In the genomic region with DNA sequence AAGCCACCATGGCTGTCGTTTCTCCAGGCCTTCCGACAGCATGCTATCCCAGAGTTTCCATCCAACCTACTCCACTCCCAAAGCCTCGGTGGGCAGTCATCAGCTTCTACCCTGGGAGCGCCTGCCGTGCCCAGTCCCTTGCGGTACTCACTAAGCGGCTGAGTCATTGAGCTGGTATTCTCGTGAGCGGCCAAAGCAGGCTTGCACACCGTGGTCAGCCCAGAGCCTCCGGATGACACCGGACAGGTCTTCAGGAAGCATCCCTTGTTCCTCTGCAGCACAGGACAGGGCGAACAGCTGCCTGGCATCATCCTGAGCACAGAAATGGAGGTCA, we compare ENCODE assay signal across 10 mouse cellular contexts. TPM values are rescaled to one million over a fixed set of nuclear protein-coding genes. Genes with fewer than 3 reads are reported as not detected.
DNase-seq lines count a peak whose midpoint lies in the region; ATAC-seq and TF ChIP-seq lines count a peak whose summit lies in the region.
"Had no signal": no experiment of that assay in that cellular context is flagged by ENCODE, and none has a peak within 500 bp of the region (broad histone marks: within the 10 kb centered on the region; RNA-seq: fewer than 3 reads in every experiment).

No protein-coding gene starts in this region.

- 27% methylated on average over 13 of the region's 13 CpGs for WGBS in heart, embryonic 16.5 days
- WGBS in liver, postnatal 0 days (ENCODE audit: insufficient replicate concordance): 70% methylated on average over 13 of the region's 13 CpGs

- peaks cover 54% of the 10 kb centered on the region for H3K4me1 ChIP-seq in heart, embryonic 16.5 days (ENCODE audit: control insufficient read depth, insufficient read depth, low read length)
- peaks cover 30% of the 10 kb centered on the region for H3K4me1 ChIP-seq in liver, postnatal 0 days (ENCODE audit: insufficient read depth)

- H3K4me2 ChIP-seq in heart, embryonic 16.5 days (ENCODE audit: low read depth, low read length): peak overlapping the region; percentile 31
- no peak overlapping the region for H3K4me2 ChIP-seq in liver, postnatal 0 days (ENCODE audit: low read depth, low read length)

- TF ChIP-seq CTCF in layer of hippocampus, adult 2 months (conservative IDR thresholded peaks at IDR 0.05): no peak
- TF ChIP-seq CTCF in liver, postnatal 0 days (IDR thresholded peaks at IDR 0.05; ENCODE audit: low read depth): no peak

- ATAC-seq in heart, embryonic 16.5 days (replicated peaks; ENCODE audit: extremely low read depth, insufficient read depth, low FRiP score): no peak; the same call in 1 of the 2 replicates
- peak; percentile 45 for ATAC-seq in liver, postnatal 0 days
- ATAC-seq: activated CD4-positive, CD25-positive, alpha-beta regulatory T cell, adult 4 months had no signal

- H3K9me3 ChIP-seq in heart, embryonic 16.5 days (replicated peaks; ENCODE audit: control insufficient read depth, low read length): no peaks in the 10 kb centered on the region
- no peaks in the 10 kb centered on the region for H3K9me3 ChIP-seq in liver, postnatal 0 days (ENCODE audit: low read length)

- DNase-seq in adrenal gland, adult (ENCODE audit: inconsistent age in 2 of 2, low spot score in 1 of 2): peak; percentile 74 to 76
- DNase-seq in adrenal gland, postnatal 4 days (ENCODE audit: low spot score in 2 of 2): no peak
- DNase-seq in layer of hippocampus, adult 2 months (ENCODE audit: low spot score in 2 of 2): no peak
- DNase-seq in layer of hippocampus, adult 18-20 months (ENCODE audit: low spot score in 2 of 2): no peak
- no peak for DNase-seq in liver, postnatal 0 days
- DNase-seq in layer of hippocampus, postnatal 36 days: no peak
- no peak for DNase-seq in ovary, postnatal 10 days (ENCODE audit: low spot score)

- H3K27me3 ChIP-seq in heart, embryonic 16.5 days (ENCODE audit: control insufficient read depth, insufficient read depth, low read length): no peaks in the 10 kb centered on the region
- H3K27me3 ChIP-seq in liver, postnatal 0 days (ENCODE audit: insufficient read depth, low read length): no peaks in the 10 kb centered on the region

- peak overlapping the region; percentile 63 for H3K9ac ChIP-seq in heart, embryonic 16.5 days (ENCODE audit: low read length)
- no peak overlapping the region; the same call in 1 of the 2 replicates for H3K9ac ChIP-seq in liver, postnatal 0 days (replicated peaks)

- no peak overlapping the region for H3K4me3 ChIP-seq in layer of hippocampus, adult 2 months
- H3K4me3 ChIP-seq in heart, embryonic 16.5 days (ENCODE audit: low read length): peak overlapping the region; percentile 22; the same call in 1 of the 2 replicates
- no peak overlapping the region for H3K4me3 ChIP-seq in liver, postnatal 0 days (ENCODE audit: low read depth, low read length)

- H3K36me3 ChIP-seq in heart, embryonic 16.5 days (ENCODE audit: control insufficient read depth, insufficient read depth): peaks cover 42% of the 10 kb centered on the region
- H3K36me3 ChIP-seq in liver, postnatal 0 days (replicated peaks; ENCODE audit: insufficient read depth, low read length): peaks cover 65% of the 10 kb centered on the region

- H3K27ac ChIP-seq in layer of hippocampus, adult 2 months: peak overlapping the region; percentile 67; the same call in 1 of the 2 replicates
- peak overlapping the region; percentile 99 for H3K27ac ChIP-seq in heart, embryonic 16.5 days (ENCODE audit: low read length)
- H3K27ac ChIP-seq in liver, postnatal 0 days (ENCODE audit: low read depth): peak overlapping the region; percentile 89
- H3K27ac ChIP-seq: macrophage had no signal

- TF ChIP-seq EP300 in liver, postnatal 0 days (IDR thresholded peaks at IDR 0.05; ENCODE audit: low read depth): no peak

RNA-seq across cellular contexts. Expression of a gene that starts 10.5 kb away (rescaled TPM):
- 10 to 100 TPM; 16.9 to 19.4 TPM for total RNA-seq in adrenal gland, postnatal 4 days (2021)
- total RNA-seq in layer of hippocampus, adult 2 months (2021): 1 to 10 TPM; 1.9 to 2.2 TPM
- 1 to 10 TPM; 1.5 to 2.5 TPM for total RNA-seq in layer of hippocampus, adult 18-20 months (2021)
- polyA plus RNA-seq in heart, embryonic 16.5 days (2015; fragmentation: Nextera tagmentation; extraction: Ambion mirVana): 11.0 and 12.0 TPM in 2 replicates
- polyA plus RNA-seq in liver, postnatal 0 days (2015; fragmentation: Nextera tagmentation; extraction: Ambion mirVana): 0.41 and 0.56 TPM in 2 replicates
- total RNA-seq in layer of hippocampus, postnatal 36 days (2021): 1 to 10 TPM; 1.7 to 2.2 TPM
- polyA plus RNA-seq: activated CD4-positive, CD25-positive, alpha-beta regulatory T cell, adult 4 months; macrophage had no signal

RNA-seq across cellular contexts. Expression of a gene that starts 15.7 kb away (rescaled TPM):
- 100 to 1,000 TPM; 345 to 390 TPM for total RNA-seq in adrenal gland, postnatal 4 days (2021)
- total RNA-seq in layer of hippocampus, adult 2 months (2021): 100 to 1,000 TPM; 208 to 222 TPM
- total RNA-seq in layer of hippocampus, adult 18-20 months (2021): 100 to 1,000 TPM; 228 to 231 TPM
- polyA plus RNA-seq in heart, embryonic 16.5 days (2015; fragmentation: Nextera tagmentation; extraction: Ambion mirVana): 419 and 458 TPM in 2 replicates
- 146 and 159 TPM in 2 replicates for polyA plus RNA-seq in liver, postnatal 0 days (2015; fragmentation: Nextera tagmentation; extraction: Ambion mirVana)
- 100 to 1,000 TPM; 195 to 208 TPM for total RNA-seq in layer of hippocampus, postnatal 36 days (2021)

RNA-seq across cellular contexts. Expression of a gene that starts 32.1 kb away (rescaled TPM):
- total RNA-seq in adrenal gland, postnatal 4 days (2021): 10 to 100 TPM; 40.9 to 41.4 TPM
- total RNA-seq in layer of hippocampus, adult 2 months (2021): 10 to 100 TPM; 13.7 to 15.2 TPM
- total RNA-seq in layer of hippocampus, adult 18-20 months (2021): 10 to 100 TPM; 12.5 to 13.2 TPM
- 45.7 and 46.5 TPM in 2 replicates for polyA plus RNA-seq in heart, embryonic 16.5 days (2015; fragmentation: Nextera tagmentation; extraction: Ambion mirVana)
- 63.6 and 68.0 TPM in 2 replicates for polyA plus RNA-seq in liver, postnatal 0 days (2015; fragmentation: Nextera tagmentation; extraction: Ambion mirVana)
- 10 to 100 TPM; 11.2 to 13.8 TPM for total RNA-seq in layer of hippocampus, postnatal 36 days (2021)

RNA-seq across cellular contexts. Expression of a gene that starts 38.9 kb away (rescaled TPM):
- total RNA-seq in adrenal gland, postnatal 4 days (2021): 1 to 10 TPM; 2.7 to 2.9 TPM
- total RNA-seq in layer of hippocampus, adult 2 months (2021): 1 to 10 TPM; 2.0 to 2.1 TPM
- total RNA-seq in layer of hippocampus, adult 18-20 months (2021): 1 to 10 TPM; 1.1 to 1.4 TPM
- polyA plus RNA-seq in heart, embryonic 16.5 days (2015; fragmentation: Nextera tagmentation; extraction: Ambion mirVana): 0.54 and 0.69 TPM in 2 replicates
- 0.65 and 0.86 TPM in 2 replicates for polyA plus RNA-seq in liver, postnatal 0 days (2015; fragmentation: Nextera tagmentation; extraction: Ambion mirVana)
- 1 to 10 TPM; 1.3 to 1.8 TPM for total RNA-seq in layer of hippocampus, postnatal 36 days (2021)

RNA-seq across cellular contexts. Expression of a gene that starts 40.8 kb away (rescaled TPM):
- 10 to 100 TPM; 17.4 to 18.0 TPM for total RNA-seq in adrenal gland, postnatal 4 days (2021)
- 10 to 100 TPM; 10.9 to 12.6 TPM for total RNA-seq in layer of hippocampus, adult 2 months (2021)
- 10 to 100 TPM; 10.7 to 13.5 TPM for total RNA-seq in layer of hippocampus, adult 18-20 months (2021)
- polyA plus RNA-seq in heart, embryonic 16.5 days (2015; fragmentation: Nextera tagmentation; extraction: Ambion mirVana): 15.1 and 19.2 TPM in 2 replicates
- 10.4 and 11.6 TPM in 2 replicates for polyA plus RNA-seq in liver, postnatal 0 days (2015; fragmentation: Nextera tagmentation; extraction: Ambion mirVana)
- total RNA-seq in layer of hippocampus, postnatal 36 days (2021): 10 to 100 TPM; 13.5 to 13.8 TPM

Comparison
In these comparisons a context has a peak if more than half of its experiments do, and no peak if none do; other contexts are left out.
1. DNase-seq: peak in adrenal gland, adult (2 of 2); none in adrenal gland, postnatal 4 days (0 of 2), layer of hippocampus, adult 2 months (0 of 2), layer of hippocampus, adult 18-20 months (0 of 2), liver, postnatal 0 days (single experiment), layer of hippocampus, postnatal 36 days (0 of 2) and ovary, postnatal 10 days (single experiment).
2. RNA of a gene that starts 10.5 kb away (total RNA-seq): 16.9 to 19.4 TPM in adrenal gland, postnatal 4 days; 1.5 to 2.5 TPM in layer of hippocampus, adult 18-20 months, 1.7 to 2.2 TPM in layer of hippocampus, postnatal 36 days and 1.9 to 2.2 TPM in layer of hippocampus, adult 2 months; every median in the first group is over 4 times any median in the second.
3. Peak in every context shown above with its lines, with median percentiles within 50 percentile points of each other: H3K27ac ChIP-seq.